Mouse (Mus musculus): Measurements from ENCODE around the gene Oxa1l. TPM values are rescaled to one million over a fixed set of nuclear protein-coding genes. Genes with fewer than 3 reads are reported as not detected.
A peak's percentile ranks its signal among the peaks of the same experiment; 100 is the strongest.
"Not testable (repeated sequence)": the region's sequence is repeated elsewhere in the genome, so short reads cannot be mapped to it uniquely, and the experiment has no call there.

Oxa1l gene
- 10 to 100 TPM; 49.2 to 55.1 TPM for total RNA-seq (2021)
- long read RNA-seq, experiment 1, transcript Oxa1l-201 (10 exons, 2,538 nt) = major isoform, 26 of 47 reads
- long read RNA-seq, experiment 1, partial matches to known transcripts = 15 of 47 reads
- long read RNA-seq, experiment 1, other reads (novel, unspliced or antisense) = 5 of 47 reads
- long read RNA-seq, experiment 2, transcript Oxa1l-201 (10 exons, 2,538 nt) = major isoform, 14 of 27 reads
- long read RNA-seq, experiment 2, partial matches to known transcripts = 8 of 27 reads
- long read RNA-seq, experiment 2, other reads (novel, unspliced or antisense) = 4 of 27 reads

DNA sequence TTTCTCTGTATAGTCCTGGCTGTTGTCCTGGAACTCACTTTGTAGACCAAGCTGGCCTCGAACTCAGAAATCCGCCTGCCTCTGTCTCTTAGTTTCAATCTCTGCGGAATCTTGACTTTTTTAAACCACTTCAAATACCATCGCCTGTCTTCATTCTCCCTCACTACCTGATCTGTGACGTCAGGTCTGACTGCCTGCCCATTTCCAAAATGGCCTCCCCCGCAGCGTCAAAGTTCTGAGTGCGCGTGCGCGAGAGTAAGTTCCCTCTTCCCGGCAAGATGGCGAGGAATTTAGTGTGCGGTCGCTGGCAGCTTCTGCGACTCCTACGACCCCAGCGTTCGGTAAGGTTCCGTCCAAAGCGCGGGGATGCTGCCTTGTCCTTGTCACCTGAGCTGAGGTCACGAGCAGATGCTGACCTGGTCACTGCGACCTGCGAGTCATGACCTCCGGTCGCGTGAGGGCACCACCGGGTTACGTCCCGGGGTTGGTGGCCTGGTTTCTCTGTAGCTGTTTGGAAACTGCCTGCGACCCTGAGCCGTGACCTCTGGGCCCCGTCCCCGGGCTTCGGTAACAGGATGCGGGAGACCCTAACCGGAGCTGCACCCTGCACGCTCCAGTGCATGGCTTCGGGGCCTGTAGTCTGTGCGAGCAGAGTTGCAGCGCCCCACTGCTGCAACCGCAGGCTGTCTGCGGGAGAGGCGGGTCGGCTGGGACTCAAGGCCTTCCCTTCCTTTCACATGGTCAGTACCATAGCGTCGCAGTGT lies at the start of gene Oxa1l:
Gene Oxa1l, plus strand, starts transcription at position 258 of the 764 bp plus-strand sequence.
- DNase-seq (ENCODE audit: low spot score in 2 of 2) = peak; percentile 95 to 97

DNA sequence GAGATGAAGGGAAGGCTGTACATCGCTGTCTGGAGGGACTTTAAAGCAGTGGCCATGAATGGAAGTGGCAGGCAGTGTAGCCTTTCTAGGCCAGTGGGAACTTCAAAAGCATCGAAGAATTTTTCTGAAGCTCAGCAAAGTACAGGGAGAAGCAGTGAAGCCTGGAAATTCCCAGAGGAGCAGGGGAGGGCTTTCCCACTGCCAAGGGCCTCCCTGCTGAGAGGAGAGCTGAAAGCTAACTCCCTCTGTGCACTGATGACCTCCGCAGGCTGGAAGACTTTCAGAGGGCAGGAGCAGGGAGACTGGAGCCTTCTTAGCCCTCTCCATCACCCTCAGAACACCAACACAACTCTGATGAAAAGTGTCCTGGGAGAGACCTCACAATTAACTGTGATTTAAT lies 48.9 kb upstream of the Oxa1l start:
- no peak for DNase-seq (ENCODE audit: low spot score in 2 of 2)

DNA sequence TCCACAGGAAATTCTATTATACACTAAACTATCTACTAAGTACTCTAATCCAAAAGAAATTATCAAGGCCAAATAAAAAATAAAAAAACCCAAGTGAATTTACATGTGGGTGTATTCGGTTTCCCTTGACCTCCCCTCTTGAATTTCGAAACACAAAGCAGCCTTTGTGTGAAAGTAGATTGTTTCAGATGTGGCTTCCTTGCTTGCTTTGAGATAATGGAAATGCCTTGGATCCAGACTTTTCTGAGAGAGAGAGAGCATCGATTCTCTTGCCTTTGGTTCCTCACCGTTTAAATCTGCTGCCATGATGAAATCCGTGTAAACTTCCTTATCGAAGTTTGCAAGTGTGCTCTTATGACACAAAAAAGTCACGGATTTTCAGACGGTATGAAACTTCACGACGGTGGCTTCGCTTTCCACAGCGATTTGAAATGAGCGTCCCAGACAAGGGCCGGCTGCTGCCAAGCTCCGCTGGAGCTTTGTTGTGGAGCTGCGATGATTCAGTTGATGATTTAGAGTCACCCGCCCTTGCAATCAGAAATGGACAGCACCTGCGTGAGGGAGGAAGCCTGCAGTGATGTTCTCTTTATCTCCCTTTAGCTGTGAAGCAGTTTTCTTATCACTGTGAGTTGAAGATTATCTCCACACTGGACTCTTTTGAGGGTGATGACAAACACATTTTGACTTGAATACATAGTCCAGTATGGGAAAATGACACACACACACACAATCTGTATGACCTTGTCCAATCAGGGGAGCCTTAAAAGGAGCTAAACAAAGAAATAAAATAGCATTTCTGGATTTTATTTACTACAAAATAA lies 38.9 kb upstream of the Oxa1l start:
- DNase-seq (ENCODE audit: low spot score in 2 of 2) = no peak

DNA sequence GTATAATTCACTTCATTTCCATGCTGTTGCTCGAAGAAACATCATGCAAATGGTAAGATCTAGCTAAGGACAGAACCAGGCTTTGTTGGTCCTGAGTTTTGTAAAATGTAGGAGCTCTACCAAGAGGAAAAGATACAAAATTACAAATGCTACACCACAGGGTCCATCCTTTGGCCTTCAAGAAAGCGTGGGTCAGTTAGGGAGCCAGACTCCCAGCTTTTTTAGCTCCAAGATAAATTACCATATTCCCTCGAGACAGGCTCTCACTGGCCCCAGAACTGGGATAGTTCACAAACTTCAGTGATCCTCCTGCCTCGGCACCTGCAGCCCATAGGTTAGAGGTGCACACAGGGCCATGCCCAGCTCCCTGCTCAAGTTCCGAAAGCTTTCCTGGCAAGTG lies 36.1 kb upstream of the Oxa1l start:
- DNase-seq (ENCODE audit: low spot score in 2 of 2) = no peak

- no peak for DNase-seq (ENCODE audit: low spot score in 2 of 2)
Measured at GRCm38 (mm10) chr14:54328548-54328947, 32.1 kb upstream of the Oxa1l start.

DNA sequence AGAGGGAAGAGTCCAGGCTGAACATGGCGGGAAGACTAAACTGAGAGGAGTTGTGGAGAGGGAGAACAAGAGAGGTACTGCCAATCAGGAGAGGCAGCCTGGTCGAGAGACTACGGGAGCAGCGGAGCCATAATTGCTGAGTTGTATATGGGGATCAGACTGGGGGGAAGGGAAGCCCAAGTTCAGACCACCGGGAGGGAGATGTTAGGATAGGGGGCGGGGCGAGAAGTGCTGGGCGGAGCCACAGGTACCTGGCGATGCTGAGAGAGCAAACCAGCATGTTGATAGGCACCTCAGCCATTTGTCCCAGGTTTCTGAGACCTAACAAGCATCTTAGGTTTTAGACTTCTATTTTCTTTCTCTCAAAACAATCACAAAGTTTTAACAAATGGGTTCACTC lies 31.4 kb upstream of the Oxa1l start:
- no peak for DNase-seq (ENCODE audit: low spot score in 2 of 2)

DNA sequence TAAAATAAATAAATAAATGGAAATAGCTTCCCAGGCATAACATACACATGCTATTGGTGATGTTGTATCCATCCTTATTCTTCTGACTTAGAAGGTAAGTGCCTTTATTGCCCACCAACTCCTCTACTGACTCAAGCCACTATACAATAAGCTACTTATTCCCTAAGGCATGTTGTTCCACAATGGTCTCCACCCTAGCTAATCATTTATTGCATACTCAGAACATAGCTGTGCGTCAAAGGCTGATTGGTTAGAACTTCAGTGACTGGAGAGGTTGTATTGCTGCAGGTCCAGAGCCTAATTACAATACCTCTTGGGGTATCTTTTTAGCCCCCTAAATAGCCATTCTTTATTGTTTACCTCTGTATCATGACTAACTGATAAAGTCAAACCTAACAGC lies 29.5 kb upstream of the Oxa1l start:
- no peak for DNase-seq (ENCODE audit: low spot score in 2 of 2)

GRCm38 (mm10) chr14:54332176-54333074 lies 28.2 kb upstream of the Oxa1l start:
- DNase-seq (ENCODE audit: low spot score in 2 of 2) = no peak

GRCm38 (mm10) chr14:54333452-54334189 lies 27.0 kb upstream of the Oxa1l start:
- DNase-seq (ENCODE audit: low spot score in 2 of 2) = no peak

DNA sequence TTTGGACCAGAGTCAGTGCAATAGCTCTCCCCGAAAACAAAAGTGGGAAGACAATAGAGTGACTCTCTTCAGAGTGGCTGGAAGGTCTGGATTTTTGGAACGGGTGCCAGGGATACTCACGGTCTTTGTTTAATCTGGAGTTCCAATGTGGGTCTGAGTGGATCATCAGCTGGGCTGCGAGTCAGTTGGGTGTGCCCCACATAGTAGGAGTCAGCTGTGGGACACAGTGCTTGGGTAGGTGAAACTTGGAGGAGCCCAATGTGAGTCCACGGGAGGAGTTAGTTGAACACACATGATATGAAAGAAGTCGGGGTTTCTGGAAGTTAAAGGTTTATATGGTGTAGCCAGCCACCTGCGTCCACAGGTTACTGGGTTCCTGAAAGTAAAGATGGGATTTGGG lies 19.8 kb upstream of the Oxa1l start:
- DNase-seq (ENCODE audit: low spot score in 2 of 2) = no peak

GRCm38 (mm10) chr14:54341807-54342206 lies 18.8 kb upstream of the Oxa1l start:
- DNase-seq (ENCODE audit: low spot score in 2 of 2) = not testable (repeated sequence)

DNA sequence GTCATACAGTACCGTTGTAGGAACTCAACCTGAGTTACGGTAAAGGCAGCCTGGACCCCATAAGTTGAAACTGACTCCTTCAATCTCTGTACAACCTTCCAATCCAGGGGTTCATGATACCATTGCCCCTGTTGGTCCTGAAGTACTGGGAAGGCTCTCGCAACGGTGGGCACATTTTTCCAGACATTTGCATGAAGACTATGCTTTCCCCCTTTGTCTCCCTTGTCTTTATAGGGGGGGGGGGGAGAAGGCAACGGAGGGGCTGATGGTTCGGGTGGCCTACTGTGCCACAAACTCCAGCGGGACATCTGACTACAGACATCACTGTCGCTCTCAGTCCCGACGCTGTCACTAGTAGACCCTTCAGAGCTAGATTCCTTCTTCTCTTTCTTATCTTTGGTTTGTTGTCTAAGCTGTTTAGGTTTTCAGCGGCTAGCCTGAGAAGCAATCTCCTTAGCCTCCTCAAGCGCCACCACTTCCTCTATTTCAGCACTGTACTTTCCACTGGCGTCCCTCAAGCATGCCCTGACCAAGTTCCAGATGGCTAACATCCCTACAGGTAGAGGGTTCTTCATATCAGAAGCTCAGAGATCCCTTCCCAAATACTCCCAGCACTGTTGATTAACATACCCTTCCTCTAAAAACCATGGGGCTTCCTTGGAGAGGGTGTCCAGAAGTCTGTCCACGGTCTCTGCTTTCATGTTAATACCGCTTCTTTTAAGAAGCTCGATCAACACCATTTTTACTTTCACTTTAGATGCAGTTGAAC lies 9.7 kb upstream of the Oxa1l start:
- DNase-seq (ENCODE audit: low spot score in 2 of 2) = not testable (repeated sequence)

DNA sequence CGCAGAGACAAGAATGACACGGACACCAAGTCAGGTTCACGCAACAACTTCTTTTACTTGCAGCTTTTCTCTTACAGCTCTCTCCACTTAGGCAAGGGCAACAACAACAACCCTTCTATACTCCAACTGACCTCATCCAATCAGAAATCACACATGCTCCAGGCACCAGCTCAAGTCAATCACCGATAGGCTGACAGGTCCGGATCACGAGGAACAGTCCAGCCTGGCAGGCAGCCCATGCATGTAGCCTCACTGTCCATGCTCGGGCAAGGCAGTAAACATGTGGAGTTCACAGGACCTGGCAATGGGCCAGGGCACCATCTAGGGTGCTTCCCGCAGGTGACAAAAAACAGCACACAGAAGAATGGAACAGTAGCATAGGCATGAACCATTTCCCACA lies 8.3 kb upstream of the Oxa1l start:
- DNase-seq (ENCODE audit: low spot score in 2 of 2) = no peak

DNA sequence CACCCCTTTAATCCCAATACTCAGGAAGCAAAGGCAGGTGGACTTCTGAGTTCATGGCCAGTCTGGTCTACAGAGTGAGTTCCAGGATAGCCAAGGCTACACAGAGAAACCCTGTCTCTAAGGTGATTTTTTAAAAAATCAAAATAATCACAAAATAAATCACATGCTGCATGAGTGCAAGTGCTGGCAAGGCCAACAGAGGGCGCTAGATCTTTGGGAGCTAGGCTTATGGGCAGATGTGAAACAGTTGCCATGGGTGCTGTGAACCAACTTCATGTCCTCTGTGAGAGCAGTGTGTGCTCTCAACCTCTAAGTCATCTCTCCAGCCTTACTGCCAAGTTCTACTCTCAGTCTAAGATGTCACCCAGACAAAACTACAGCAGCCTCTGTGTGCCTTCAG lies 6.2 kb upstream of the Oxa1l start:
- no peak for DNase-seq (ENCODE audit: low spot score in 2 of 2)

DNA sequence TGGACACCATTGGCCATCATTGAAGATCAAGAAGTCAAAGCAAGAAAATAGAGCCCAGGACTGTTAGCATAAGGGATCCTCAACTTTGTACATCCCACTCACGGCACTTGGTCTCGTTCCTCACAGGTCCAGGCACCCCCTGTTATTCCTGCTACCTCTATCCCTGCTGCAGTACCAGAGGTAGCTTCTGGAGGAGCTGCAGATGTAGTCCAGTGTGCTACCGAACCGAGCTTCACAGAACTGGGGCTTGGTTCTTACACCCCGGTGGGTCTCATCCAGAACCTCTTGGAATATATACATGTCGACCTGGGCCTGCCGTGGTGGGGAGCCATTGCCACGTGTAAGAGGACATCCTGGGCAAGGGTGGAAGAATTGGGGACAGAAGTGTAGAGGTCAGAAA lies 2.5 kb downstream of the Oxa1l start:
- DNase-seq (ENCODE audit: low spot score in 2 of 2) = no peak

DNA sequence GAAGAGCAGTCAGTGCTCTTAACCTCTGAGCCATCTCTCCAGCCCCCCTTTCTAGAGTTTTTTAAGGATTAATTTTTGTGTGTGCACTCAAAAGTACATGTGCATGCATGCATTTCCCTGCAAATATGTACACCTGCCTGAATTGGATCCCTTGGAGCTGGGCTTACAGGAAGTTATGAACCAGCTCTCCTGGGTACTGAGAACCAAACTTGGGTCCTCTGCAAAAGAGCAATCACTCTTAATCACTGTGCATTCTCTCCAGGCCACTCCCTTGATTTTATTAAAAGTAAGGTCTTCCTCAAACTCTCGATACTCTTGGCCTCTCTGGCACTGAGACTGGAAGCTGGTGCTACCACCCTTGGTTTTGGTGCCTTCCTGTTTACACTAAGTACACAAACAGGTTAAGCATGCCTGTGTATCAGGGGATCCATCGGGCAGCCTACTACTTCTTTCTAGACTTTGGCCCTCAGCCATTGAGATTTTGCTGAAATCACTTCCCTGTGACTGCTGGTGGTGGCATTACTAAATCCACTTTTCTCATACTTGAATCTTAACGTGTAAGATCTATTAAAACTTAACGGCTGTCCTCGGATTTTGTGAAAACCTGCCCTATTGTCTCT lies 4.5 kb downstream of the Oxa1l start:
- no peak for DNase-seq (ENCODE audit: low spot score in 2 of 2)

- no peak for DNase-seq (ENCODE audit: low spot score in 2 of 2)
Measured at GRCm38 (mm10) chr14:54366581-54366980, 5.9 kb downstream of the Oxa1l start.

DNA sequence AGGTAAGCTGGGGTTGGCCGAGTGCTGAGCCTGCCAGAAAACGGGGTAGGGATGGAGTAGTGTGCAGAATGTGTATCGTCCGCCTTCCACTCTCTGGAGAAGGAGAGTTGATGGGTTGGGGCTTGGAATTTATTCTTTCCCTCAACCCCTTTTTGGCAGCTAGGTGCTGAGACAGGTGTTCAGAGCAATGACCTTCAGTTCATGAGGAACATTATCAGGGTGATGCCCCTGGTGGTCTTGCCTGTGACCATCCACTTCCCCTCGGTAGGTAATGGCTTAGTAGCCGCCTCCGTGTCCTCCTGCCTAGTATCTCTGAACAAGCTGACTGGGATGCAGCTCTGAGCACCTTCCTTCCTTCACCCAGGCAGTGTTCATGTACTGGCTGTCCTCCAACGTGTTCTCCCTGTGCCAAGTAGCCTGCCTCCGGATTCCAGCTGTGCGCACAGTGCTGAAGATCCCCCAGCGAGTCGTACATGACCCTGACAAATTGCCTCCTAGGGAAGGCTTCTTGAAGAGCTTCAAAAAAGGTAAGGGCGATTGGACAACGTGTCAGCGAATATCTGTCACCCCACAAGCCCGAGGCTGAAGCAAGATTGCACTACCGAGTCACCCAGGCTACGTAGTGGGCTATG lies 6.9 kb downstream of the Oxa1l start:
- DNase-seq (ENCODE audit: low spot score in 2 of 2) = peak; percentile 9 to 13

Data from left cerebral cortex, adult 18-20 months (tissue).